Mouse (Mus musculus) NIH3T3 (cell line): ENCODE results near the gene Rps16.
"Not testable (repeated sequence)": the region's sequence is repeated elsewhere in the genome, so short reads cannot be mapped to it uniquely, and the experiment has no call there.

Experiments used
- DNase-seq: peaks from one replicate; pipeline ENCODE4 v3.0.0-alpha.2; 2012; ENCODE audit warnings: low read depth

The Rps16 gene

DNA sequence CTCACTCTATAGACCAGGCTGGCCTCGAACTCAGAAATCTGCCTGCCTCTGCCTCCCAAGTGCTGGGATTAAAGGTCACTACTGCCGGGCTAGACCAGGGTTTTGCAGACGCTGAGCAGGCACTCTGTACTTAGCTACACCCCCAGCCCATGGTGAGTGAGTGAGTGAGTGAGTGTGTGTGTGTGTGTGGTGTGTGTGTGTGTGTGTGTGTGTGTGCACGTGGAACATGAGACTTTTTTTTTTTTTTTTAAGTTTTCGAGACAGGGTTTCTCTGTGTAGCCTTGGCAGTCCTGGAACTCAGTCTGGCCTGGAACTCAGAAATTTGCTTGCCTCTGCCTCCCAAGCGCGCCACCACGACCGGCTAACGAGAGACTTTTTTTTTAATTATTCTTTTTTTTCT lies 24.2 kb downstream of the Rps16 start:
- no peak for DNase-seq

DNA sequence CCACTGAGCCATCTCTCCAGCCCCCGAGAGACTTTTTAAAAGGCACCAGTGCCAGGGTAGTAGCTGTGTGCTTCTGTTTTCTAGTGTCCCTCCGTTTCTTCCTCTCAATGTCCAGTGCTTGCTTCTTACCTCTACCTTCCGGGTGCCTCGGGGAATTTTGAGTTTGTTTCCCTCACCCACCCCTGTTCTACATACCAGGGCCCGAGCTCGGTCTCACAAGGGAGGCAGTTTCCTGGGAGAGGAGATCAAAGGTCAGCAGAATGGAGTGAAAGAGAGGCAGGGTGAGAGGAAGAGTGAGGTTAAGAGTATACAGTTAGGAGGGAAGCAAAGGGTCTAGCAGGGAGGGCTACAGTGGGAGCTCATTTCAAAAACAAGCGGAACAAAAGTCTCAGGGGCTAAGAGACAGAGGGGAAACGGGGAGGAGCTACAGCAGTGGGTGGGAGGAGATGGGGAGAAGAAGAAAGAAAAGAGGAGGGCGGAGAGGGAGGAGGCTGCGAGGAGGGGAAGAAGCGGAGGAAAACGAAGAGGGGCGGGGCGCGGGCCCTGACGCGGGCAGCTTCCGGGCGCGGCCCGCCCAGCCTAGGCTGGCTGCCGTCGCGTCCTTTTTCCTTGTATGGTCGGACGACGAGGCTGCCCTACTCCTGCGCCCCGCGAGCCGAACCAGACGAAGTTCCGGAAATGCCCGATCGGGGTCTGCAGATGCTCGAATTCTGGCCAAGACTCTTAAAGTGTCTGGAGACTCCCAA lies 24.9 kb downstream of the Rps16 start:
- DNase-seq = peak; percentile 98

DNA sequence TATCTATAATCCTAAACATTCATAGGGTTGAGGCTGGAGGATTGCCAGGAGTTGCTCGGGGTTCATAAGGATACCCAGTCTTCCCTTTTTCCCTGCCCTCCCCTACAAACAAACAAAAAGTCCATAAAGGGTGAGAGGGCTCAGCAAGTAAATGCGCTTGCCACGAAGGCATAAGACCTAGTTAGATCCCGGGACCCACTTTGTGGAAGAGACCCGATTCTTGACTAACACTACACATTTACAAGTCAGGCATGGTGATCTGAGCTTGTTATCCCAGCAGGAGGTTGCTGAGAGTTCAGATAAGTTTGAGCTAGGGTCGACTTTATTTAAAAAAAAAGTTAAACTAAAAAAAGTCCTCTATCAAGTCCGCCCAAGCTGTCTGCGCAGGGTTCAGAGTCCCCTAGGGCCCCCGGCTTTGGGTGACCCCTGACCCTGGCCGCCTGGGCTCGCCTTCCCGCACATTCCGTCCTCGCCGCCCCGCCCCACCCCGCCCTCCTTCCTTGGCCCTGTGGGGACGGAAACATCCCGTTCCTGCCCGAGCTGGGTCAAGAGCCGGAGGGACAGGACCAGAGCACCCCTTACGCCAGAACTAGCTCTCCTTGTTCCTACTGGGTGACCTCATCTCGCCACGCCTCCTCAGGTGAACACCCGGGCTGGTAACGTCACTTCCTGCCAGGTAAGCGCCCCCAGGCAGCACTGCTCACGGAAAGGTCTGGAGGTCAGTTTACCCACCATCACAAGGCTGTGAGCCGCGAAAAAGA lies 25.7 kb downstream of the Rps16 start:
- peak; percentile 81 for DNase-seq

DNA sequence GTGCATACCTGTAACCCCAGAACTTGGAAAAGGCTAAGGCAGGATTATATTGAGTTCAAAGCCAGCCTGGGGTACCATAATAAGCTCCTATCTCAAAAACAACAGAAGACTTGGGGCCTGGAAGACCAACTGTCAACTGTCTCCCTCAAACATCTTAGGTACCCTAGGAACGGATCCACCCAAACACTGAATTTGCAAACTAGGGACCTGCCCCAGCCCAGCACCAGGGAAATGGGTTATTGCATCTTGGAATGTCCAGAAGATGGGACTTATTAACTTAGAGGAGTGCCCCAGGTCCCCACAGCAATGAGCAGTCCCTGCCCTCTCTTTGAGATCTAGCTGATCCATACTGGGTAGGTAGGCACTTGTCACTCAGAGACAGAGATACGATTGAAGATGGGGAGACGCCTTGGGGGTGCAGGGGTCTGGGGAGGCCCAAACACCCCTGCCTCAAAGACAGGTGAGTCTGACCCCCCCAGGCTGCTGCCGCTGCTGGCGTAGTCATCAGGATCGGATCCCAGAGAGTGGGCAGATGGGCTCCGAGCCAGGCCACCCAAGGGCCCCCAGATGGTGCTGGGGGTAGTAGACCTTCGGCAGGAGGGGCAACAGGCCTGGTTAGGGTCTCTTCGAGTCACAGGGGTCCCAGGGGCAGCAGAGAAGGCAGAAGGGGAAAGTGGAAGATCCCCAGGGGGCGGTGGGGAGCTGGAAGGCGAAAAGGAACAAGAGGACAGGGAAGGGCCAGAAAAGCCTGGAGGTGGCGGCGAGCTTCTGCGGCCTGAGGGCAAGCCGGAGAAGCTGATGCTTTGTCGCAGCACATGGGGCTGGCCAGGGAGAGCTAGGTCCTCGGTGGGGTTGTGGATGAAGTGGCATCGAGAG lies 27.0 kb downstream of the Rps16 start:
- DNase-seq = peak; percentile 53

DNA sequence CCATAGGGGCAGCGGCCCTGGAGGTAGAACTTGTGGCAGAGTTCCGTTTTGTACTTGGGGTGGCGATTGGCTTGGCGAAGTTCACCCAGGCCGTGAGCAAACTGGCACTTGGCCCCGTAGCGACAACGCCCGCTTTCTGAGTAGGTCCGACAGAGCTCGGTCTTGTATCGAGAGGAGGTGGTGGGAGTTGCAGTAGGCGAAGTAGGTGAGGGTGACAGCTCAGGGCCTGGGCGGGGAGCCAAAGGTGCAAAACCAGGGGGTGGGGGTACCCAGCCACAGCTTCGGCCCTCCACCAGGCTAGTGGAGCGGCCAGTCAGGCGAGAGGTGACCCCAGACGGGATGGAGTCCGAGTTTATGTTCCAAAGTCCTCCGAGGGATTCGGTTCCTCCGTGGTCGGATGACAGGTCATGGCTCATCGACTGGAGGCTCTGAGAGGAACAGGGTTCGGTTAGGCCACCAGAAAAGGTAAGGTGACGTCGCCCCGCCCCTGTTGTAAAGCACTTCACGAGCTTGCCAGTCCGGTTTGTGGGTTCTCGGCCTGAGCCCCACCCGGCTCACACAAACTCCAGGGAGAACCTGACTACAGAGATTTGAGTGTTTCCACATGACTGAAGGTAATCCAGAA lies 27.7 kb downstream of the Rps16 start:
- peak; percentile 67 for DNase-seq

DNA sequence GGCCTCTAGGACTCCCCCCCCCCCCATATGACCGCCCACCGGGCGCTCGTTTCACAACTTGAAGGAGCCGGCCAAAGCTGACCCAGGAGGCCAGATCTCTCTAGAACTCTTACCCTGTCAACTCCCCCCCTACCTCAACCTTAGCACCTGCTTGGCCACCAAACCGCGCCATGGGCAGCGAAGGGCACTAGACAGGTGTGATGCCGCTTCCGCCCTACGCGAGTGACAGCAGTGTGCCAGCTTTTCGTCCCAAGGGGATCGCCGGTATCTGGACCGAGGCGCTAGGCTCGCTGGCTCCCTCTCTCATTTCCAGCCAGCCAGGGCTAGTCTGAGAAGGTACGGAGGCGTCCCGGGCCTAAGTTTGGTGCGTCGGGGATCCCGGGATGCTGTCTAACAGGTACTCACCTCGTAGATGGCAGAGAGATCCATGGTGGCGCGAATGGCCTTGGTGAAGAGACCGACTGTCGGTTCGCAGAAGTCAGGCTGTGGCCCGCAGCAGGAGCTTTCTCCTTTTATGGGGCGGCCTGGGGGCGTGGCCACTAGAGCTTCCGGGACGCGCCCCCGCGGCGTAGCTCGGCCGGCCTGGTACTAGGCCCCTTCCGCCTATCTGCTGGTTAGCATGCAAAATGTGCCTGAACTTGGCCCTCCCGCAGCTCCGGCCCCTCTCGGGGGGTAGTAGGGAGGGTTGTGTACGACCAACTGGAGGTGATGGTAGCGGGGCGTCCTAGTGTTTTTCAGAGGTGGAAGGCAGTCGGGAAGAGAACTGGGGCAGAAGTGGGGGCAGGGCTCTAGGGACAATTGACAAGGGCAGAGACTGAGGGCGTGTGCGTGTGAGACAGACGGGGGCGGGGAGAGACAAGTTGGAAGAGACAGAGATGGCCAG lies 28.6 kb downstream of the Rps16 start:
- peak; percentile 98 for DNase-seq

DNA sequence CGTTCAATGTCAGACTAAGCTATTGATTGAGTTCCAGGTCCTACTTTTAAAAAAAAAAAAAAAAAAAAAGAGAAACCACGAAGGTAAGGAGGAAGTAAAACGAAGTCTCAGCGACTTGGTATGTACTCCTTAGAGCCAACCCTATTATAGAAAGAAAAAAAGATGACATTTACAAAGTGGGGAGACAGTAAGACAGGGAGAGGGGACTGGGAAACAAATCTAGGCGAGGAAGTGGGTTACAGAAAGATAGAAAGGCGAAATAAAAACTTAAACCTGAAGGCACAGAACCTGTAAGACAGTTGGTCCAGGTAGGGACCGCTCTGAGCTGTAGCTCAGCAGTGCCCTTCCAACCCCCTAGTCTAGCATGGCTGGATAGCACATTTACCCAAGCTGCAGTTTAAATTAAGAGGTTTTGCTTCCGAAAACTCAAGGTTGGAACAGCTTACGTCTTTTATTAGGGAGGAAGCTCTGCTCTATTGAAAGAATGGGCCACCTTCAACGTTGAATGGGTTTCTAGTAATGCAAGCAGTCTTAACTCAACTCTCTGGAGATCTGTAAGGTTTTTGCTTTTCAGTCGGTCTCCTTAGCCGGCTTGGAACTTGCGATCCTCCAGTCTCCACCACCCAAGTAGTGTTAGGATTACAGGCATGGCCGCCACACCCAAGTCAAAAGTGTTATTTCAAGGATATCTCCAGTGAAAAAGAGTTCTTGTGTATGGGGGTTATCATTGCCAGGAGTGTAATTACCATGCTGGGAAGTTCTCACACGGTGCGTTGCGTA lies 30.0 kb downstream of the Rps16 start, which contains the start of gene Zfp36:
Gene Zfp36, minus strand, starts transcription at position 17 of the 780 bp plus-strand sequence.
- no peak for DNase-seq

GRCm38 (mm10) chr7:28381017-28381790 lies 30.8 kb downstream of the Rps16 start:
- peak; percentile 98 for DNase-seq

DNA sequence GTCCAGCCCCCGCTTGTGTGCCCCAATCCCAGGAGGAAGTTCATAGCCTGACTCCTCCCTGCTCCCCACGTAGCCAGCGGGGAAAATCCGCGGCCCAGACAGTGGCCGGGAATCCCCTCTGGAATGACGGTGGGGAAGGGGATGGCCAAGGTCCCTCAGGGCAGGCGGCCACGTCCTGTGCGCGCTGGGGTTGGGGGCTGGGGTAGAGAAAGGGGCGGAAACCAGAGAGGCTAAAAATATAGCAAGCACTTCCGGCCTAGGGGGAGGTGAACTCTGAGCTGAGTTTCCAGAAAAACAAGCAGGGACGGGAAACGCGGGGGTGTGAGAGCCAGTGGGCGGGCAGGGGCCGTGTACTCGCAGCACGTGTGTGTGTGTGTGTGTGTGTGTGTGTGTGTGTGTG lies 31.5 kb downstream of the Rps16 start:
- DNase-seq = peak; percentile 93

DNA sequence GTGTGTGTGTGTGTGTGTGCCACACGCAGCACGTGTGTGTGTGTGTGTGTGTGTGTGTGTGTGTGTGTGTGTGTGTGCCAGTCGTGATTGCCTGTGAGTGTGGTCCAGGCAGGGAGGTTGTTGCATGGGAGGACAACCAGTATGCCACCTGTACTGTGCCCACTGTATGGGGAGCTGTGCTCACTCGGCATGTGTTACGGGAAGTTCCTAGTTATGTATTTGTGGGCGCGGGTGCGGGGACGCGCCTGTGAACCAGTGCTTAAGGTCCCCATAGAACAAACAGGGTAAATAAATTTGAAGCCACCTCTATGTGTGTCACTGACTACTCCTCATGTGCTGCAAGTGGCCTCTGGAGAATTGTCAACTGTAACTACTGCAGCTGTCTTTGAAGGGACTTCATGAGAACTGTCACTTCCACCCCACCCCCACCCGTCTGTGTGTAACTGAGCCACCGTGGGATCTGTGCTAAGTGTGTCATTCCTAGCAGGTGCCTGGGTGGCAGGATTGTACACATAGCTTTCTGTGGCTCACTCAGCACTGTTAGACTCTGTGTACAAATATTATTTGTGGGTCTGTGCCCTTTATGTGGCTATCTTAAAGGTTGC lies 32.0 kb downstream of the Rps16 start:
- DNase-seq = peak; percentile 47

GRCm38 (mm10) chr7:28382981-28383396 lies 32.5 kb downstream of the Rps16 start:
- DNase-seq = peak; percentile 79

GRCm38 (mm10) chr7:28383606-28384005 lies 33.2 kb downstream of the Rps16 start:
- DNase-seq = peak; percentile 46

DNA sequence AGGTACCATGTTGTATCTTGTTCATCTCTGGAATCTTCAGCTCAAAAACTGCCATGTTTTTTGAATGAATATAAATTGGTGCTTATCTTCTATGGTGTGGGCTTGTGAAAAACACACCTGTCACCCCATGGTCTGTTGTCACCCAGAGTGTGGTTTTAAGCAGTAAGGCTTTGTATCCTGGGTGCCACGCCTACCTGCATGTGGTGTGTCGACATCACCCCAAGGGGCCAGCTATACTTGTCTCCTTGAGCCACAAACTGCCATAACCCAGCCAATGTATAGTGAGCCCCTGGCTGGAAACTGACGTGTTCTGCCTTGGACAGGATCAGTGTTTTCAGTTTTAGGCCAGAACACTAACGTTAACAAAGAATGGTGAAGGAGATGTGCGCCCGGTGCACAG lies 33.7 kb downstream of the Rps16 start:
- DNase-seq = peak; percentile 23

DNA sequence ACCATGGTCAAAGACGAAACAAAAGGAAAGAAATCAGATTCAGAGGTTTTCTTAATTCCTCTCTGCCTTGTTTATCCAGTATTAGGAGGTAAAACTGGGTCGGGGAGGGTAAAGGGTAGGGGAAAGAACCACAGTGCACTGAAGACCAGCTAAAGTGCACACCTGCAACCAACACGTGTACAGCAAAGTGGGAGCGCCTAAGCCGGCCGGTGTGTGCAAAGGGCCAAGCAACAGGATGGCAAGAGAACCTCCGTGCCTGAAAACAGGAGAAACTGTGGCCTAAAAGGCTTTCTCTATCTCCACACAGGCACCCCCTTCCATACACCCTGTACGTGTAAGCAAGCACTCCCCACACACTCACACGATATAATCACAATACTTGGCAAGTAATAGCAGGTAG lies 34.7 kb downstream of the Rps16 start:
- DNase-seq = no peak

- DNase-seq = peak; percentile 40
These were observed 35.6 kb downstream of the Rps16 start for GRCm38 (mm10) chr7:28386007-28386406.

- DNase-seq = peak; percentile 95
These were observed 36.0 kb downstream of the Rps16 start for GRCm38 (mm10) chr7:28386462-28386861.

DNA sequence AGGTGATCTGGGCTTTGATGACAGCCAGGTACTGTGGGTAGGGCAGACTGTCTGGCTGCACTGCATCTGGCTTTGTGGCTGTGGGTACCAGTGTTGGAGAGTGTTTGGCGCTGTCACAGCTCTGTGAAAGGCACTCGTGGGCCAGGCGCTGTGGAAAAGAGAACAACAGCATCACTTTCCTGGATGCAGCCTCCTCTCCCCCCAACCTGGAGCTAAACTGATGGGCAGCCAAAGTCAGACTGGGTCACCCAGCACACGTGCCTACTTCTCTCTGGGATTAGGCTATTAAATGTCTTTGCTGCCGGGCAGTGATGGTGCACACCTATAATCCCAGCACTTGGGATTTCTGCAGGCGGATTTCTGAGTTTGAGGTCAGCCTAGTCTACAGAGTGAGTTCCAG lies 36.4 kb downstream of the Rps16 start:
- not testable (repeated sequence) for DNase-seq

GRCm38 (mm10) chr7:28387384-28387783 lies 36.9 kb downstream of the Rps16 start:
- DNase-seq = not testable (repeated sequence)

DNA sequence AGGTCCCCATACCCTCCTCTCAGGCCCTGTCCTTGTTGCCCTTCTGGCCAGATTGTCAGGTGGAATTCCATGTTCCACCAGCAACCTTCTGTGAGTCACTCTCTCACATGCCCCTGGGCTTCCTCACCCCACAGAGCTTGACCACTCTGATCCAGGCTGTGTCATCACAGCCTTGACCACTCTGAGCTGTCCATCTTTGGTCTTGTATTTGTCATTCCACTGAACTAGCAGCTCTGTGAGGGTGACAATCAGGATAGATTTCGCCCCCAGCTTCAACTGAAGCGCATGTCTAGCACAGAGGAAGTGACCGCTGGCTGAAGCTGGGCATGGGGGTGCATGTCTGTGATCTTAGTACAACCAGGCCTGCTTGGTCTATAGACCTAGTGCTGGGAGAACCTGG lies 39.9 kb downstream of the Rps16 start:
- no peak for DNase-seq
